Mouse (Mus musculus) layer of hippocampus, postnatal 14 days (tissue): ENCODE measurements around the gene Acot13. TPM values are rescaled to one million over a fixed set of nuclear protein-coding genes. Genes with fewer than 3 reads are reported as not detected.
"Not testable (repeated sequence)": the region's sequence is repeated elsewhere in the genome, so short reads cannot be mapped to it uniquely, and the experiment has no call there.

ENCODE experiments used
- DNase-seq, 2 experiments: peaks; one replicate each; pipeline ENCODE4 v3.0.0; 2021 to 2022; ENCODE audit warnings: low spot score in 2 of 2, mixed read lengths in 1 of 2
- long read RNA-seq, 2 experiments: library from polyadenylated mRNA; stranded (forward); transcript quantifications; one replicate each; pipeline ENCODE4 v2.0.0; 2021
- total RNA-seq, 2 experiments: library from RNA; stranded (reverse); gene quantifications; 2 replicates each; pipeline ENCODE4 v1.2.3; 2021

Gene Acot13
- total RNA-seq, result 10 to 100 TPM; 73.0 to 83.6 TPM
- long read RNA-seq, experiment 1, transcript Acot13-201 (3 exons, 721 nt), result major isoform, 33 of 56 reads
- long read RNA-seq, experiment 1, partial matches to known transcripts, result 22 of 56 reads
- long read RNA-seq, experiment 1, other reads (novel, unspliced or antisense), result 1 of 56 reads
- long read RNA-seq, experiment 2, transcript Acot13-201 (3 exons, 721 nt), result major isoform, 79 of 149 reads
- long read RNA-seq, experiment 2, partial matches to known transcripts, result 65 of 149 reads
- long read RNA-seq, experiment 2, other reads (novel, unspliced or antisense), result 5 of 149 reads

DNA sequence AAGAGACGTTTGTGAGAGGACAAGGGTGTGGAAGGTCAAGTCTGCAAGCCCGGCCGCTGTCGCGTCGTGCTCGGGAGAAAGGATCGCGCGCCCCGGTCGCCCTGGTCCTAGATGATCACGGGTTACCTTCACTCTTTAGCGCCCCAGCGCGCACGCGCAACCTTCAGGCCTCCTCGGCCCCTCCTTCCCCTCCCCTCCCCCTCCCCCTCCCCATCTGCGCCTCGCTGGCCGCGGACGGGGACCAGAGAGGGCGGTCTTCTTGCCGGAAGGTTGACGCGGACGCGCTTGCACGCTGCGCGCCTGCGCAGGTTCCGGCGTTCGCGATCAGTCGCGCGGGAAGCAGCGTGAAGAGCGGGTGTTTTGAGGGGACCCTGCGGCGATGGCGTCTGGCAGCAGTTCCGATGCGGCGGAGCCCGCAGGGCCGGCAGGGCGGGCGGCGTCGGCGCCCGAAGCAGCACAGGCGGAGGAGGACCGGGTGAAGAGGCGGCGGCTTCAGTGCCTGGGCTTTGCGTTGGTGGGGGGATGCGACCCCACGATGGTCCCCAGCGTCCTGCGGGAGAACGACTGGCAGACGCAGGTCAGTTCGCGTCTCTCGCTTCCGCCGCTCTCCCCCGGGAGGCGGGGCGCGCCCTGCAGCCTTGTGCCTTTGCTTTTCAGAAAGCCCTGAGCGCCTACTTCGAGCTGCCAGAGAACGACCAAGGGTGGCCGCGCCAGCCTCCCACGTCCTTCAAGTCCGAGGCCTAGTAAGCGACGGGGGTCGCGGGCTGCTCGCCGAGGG is at the start of gene Acot13, which contains the start of gene Tdp2:
Acot13 (minus strand) TSS at position 188 of the 778 bp plus-strand sequence.
Tdp2 (plus strand) TSS at position 327 of the 778 bp plus-strand sequence.
- DNase-seq, result peak; percentile 93 to 94

DNA sequence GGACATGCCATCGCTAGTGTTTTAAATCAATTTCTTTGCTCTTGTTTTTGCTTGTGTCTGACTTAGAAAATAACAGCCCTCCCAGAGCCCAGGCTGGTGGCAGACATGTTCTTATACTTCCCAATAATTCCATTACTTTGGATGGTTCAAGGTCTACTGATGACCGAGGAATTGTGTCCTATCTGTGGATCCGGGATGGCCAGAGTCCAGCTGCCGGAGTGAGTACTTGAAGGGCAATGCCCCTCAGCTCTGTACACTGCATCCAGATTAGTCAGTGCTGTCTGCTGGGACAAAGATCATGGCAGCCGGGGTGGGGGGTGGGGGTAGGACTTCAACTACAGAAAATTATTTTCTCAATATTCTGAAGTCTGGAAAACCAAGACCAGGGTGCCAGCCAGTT is 49.4 kb upstream of the Acot13 start:
- DNase-seq, result no peak

DNA sequence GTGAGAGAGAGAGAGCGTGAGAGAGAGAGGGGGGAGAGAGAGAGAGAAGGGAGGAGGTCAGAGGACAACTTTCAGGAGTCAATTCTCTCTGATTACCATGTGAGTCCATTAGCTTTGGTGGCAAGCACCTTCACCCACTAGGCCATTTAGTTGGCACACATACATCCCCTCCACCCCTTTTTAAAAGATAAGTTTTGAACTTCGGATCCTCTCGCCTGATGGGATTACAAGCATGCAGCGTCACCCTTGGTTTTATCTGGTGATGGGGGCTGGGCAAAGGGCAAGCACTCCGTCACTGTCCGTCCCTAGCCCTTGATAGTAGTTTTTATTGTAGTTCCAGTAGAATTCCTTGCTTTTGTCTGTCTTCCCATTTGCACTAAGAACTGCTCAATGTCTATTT is 48.9 kb upstream of the Acot13 start:
- DNase-seq, result no peak

DNA sequence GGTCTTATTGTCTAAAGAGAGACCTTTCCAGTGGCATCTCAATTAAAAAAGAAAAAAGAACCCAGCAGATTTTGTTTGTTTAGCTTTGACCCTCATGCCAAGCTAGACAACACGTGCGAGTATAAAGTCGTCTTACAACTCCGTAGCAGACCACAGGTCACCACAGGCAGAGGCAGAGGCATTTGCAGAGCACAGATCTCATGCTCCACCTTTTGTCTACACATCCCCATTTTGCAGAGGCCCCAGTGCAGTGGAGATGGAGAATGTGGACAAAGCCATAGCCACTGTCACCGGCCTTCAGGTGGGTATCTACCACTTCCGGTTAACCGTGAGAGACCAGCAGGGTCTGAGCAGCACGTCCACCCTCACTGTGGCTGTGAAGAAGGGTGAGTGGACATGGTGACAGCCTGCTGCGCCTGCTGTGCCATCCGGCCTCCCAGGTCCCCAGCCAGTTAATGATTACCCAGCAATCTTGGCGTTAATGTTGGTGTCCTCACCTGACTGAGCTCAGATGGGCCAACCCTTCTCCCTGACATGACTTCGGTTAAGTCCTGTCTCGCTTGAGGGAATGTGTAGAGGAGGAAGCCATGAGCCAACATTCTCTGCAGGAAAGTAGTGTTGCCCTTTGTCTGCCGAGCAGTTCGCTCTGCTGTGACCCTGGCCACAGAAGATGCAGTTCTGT is 48.2 kb upstream of the Acot13 start:
- DNase-seq, result no peak

DNA sequence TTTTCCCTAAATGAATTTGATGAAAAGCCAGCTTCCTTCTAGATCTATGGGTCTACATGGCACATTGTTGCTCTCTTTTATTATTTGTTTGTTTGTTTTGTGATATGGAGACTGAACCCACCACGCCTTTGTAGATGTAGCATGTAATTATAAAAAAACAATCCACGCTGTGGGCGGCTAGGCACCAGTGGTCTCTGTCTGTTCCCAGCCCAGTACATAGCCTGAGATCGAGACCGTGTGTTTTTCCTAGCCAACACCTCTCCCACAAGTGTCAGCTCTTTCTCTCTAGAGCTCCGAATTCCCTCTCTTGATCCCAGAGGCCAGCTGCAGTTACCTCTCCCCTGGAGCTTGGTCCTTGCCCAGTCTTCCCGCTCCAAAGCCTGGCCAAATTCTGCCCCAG is 36.9 kb upstream of the Acot13 start:
- DNase-seq, result no peak

DNA sequence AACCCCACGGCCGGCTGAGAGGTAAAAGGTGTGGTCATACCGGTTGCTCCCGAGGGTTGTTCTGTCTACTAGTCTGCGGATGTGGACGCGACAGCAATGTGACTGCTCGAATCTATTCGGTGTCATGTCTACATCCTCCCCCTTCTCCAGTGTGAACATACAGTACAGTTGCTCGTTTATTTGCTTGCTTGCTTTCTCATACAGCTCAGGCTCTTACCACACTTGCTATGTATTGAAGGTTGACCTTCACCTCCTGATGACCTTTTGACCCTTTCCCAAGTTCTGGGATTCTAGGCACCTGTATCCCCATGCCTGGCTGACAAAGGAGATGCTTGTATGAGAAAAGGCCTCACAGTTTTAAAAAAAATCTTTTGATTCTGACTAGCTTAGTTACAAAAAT is 36.4 kb upstream of the Acot13 start:
- DNase-seq, result no peak

DNA sequence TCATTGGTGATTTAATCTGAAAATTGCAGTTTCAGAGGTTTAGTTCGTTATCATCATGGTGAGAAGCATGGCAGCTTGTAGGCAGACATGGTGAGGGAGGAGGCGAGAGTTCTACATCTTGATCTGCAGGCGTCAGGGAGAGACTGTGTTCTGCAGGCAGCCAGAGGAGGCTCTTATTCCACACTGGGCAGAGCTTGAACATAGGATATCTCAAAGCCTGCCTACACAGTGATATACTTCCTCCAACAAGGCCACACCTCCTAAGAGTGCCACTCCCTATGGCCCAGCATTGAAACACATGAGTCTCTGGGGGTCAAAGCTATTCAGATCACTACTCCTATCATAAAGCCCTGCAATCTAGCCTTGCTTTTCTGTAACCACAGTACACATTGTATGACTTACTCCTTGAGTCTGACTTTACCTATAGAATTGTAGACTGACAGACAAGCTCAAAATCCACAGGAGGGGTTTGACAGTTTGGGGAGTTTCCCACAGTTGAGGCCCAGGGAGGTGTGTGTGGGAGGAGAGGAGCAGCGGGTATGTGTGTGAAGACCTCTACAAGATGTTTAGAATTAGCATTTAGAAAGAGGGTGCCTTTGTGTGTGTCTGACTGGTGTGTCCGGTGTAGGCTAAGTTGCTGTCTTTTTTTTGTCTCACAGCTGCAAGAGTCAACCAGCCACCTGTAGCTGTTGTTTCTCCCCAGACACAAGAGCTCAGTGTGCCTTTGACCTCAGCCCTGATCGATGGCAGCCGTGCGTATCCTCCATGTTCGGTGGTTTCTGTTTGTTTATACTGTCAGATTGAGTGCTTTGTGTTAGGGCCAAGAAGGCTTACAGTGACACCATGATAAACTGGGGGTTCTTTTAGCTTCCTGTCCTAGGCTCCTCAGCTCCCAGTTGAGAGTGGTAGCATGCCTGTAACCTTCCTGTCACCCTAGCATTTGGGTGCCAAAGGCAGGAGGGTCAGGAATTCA is 35.4 kb upstream of the Acot13 start:
- DNase-seq, result no peak

DNA sequence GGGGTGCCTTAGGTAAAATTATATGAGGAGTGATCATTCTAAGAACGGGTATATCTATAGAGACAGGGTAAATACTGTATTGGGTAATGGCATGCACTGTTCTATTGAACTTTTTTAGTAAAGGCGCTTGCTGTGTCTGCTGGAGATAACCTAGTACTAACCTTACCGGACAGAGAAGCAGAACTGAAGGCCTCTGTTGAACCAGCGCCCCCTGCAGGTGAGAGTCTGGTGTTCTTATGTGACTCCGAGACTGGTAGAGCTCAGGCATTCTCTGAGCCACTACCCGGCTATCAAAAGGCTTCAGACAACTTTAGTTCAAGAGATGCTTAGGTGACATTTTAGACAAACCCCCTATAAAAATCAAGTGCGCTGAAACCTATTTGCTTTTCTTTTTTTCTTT is 31.2 kb upstream of the Acot13 start:
- DNase-seq, result peak in 1 of 2 experiments; percentile 12

DNA sequence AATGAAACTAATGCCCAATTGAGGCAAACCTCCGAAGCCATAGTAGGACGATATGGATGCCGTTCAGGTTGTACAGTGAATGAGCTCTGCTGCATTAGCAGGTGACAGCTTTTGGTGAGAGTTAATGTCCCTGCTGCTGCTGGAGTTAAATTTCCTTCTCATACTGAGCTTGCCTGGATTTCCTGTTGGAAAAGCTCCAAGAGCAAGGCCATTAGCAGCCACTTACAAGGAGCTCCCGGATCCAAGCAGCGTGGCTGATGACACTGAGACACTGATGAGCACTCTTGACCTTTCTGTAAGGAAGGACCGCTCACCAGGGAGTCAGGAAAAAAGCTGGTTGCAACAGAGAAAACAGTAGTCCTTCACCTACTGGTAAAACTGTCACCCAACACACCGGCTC is 30.7 kb upstream of the Acot13 start:
- no peak for DNase-seq

DNA sequence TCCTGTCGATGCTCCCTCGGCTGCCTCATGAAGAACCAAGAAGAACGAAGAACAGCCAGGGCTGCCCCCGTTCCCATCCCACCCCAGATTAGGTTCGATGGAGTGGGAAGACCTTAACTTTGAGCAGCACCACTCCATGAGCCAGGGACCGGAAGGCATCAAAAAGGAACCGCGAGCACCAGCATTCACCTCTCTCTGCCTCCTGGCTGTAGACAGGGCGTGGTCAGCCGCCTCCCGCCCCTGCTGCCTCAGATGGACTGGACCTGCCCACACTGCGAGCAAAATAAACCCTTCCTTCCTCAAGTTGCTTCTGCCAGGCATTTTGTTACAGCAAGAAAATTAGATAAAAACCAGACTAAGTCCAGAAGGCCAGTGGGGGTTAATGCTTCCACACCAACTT is 29.7 kb upstream of the Acot13 start:
- DNase-seq, result no peak

DNA sequence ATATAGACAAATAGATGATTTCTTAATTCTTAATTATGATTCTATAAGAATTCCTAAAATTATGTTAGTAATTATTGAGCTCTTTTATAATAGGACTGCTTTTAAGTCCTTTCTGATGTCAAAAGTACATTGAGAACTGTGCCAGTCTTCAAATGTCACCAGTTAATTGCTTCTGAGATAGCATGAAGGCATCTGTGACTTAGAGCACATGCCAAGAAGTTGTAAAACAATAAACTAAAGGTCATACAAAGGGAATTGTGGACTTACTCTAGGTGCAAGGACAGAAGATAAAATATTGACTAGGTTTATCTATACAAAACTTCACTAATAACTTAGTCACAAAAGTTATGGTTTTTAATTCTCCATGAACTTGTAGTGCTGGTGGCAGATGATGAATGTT is 27.8 kb upstream of the Acot13 start:
- no peak for DNase-seq

DNA sequence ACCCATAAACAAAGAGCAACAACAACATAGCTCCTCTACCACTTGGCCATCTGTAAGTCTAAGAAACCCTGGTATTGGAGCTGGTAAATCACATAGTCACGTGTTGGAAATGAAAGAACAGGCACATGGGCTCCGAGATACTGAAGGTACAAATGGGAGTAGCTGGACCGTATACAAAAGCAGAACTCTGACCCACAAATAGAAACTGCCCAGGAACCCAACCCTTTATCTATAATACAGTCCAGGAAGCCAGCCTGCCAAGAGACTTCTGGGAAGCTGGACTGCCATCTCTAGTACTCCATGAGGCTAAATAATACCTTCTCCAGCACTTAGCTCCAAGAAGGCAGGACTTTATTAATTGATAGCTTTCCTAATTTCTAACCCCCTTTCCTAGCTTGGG is 21.2 kb upstream of the Acot13 start:
- DNase-seq, result no peak

DNA sequence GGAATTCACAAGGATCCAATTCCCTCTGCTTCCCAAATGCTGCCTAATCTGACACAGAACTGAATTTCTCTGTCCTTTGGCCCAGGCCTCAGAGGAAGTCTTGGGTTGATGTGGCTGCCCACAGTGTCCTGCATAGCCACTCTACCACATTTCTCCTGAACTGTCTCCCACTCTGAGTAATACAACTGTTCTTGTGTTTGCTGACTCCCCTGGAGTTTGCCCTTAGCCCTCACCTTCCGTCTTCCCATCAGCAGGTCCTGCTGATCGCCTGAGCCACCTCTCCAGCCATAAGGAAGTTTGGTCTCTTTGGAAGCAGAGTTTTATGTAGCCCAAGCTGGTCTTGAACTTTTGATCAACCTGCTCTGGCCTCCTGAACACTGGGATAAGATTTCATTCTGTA is 20.6 kb upstream of the Acot13 start:
- no peak for DNase-seq

DNA sequence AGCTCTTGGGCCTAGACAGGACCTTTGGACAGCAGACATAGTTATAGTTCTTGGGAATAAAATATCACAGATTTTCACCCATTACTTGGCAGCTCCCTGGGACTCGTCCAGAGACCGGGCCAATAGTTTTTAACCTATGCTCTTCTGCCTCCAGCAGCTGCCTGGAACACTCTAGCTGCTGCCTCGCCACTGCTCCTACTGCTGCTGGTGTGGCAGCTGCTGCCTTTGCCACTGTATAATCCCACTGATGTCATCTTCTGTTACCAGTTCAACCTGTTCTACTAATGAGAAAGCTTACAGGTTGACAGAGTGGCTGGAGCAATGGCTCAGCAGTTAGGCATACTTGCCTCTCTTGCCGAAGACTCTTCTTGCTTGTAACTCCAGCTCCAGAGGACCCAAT is 18.0 kb upstream of the Acot13 start:
- no peak for DNase-seq

DNA sequence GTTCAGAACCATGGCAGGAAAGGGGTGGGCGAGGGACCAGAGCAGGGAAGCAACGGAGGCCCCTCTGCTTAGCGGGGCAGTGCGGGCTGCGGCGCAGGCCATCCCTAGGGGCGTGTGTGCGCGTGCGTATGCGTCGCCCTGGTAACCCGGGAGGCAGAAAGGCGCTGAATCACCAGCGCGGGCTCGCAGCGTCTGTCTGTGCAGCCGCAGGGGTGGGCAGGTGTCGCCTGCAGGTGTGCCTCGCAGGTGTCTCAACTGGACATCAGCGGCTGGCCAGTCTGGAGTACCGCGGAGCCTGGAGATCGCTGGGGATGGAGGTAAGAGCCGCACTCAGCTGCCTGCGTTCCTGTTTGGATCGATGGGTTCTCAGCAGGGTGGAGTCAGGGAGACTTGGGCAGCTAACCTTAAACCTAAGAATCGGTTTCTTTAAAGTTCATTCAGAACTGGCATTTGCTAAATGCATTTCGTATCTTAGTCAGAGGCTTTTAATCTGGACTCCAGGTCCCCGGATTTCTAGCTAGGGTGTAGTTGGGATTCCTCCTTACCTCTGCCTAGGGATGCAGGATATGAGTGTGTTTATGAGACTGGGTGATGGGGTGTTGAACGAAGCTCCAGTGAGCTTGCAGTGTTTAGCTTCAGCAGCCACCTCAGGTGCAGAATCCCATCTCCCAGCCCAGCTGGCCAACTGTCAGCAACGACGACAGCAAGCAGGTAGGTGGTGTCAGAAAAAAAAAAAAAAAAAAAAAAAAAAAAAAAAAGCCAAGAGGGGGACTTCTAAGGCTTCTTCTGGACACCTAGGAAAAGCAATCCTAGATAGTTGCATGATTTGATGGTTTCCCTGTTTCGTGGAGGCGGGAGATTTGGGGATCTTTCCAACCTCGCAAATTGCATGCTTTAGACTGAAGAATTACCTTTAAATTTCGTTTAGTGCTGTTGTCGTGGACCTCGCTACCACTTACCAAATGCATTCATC is 13.9 kb upstream of the Acot13 start, which contains the start of gene D130043K22Rik:
D130043K22Rik (plus strand) TSS at position 153 of the 973 bp plus-strand sequence.
- peak; percentile 63 to 65 for DNase-seq

DNA sequence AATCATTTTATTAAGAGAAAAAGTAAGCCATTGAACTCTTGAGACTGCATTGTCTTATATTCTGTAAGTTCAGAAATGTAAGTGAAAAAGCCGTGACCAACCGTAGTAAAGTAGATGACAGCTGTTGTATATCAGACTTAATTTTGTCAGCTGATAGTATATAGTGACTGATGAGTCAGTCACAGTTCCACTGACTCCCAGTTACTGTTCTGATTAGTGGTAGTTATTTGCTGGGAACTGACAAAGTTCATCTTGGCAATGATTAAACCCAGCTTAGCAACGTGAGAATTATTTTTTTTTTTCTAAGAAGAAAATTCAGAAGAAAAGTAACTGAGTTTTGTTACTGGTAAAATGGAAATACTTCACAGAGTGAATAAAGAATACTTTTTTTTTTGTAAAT is 10.4 kb upstream of the Acot13 start:
- DNase-seq, result no peak

DNA sequence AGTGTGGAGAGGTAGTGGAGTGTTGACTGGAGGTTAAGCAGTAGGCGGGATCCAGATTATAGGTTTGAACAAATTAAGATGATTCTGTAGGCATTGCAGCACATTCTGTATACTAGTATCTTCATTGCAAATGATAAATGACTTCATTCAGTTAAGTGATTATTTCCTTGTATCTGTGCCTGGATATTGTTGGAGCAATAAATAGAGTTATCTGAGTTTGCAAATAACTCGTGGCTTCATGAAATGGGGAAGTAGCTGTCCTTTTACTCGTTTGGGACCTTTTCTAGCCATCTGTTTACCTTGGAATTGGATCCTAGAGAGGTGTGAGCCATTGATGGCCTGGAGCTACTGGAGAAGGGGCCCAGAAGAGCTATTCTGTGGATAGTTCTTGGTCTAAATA is 8.5 kb upstream of the Acot13 start:
- DNase-seq, result no peak

DNA sequence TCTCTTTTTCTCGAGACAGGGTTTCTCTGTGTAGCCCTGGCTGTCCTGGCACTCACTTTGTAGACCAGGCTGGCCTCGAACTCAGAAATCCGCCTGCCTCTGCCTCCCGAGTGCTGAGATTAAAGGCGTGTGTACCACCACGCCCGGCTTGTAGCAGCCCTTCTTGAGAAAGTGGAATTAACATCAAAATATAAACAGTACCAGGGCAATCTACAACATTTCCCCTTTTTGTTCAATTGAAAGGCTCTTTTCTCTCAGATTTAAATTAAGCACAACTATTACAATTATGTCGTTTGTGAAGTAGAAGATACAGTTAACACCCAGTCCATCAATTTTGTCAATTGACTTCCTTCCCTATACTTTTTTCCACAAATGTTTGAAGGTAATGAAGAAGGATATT is 6.4 kb upstream of the Acot13 start:
- DNase-seq, result not testable (repeated sequence)

DNA sequence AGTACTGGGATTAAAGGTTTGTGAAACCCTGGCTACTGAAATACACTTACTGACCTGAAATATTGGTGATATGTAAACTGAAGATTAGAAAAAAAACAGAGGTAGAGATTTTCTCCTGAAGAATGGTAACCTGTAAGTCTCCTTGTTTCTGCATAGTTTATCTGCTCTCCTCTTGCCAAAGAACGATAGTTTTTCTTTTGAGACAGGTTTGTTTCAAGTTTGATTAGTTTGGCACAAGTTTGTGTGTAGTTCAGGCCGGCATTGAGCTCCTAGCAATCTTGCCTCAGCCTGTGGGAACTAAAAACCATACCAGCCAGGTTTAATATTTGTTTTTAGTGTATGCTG is 1.4 kb upstream of the Acot13 start:
- no peak for DNase-seq
